Mouse (Mus musculus) right cerebral cortex, postnatal 25 days (tissue): ENCODE results near the gene Wdr53.
A peak's percentile ranks its signal among the peaks of the same experiment; 100 is the strongest.
"Not testable (repeated sequence)": the region's sequence is repeated elsewhere in the genome, so short reads cannot be mapped to it uniquely, and the experiment has no call there.

Source experiments
- DNase-seq: peaks from one replicate; pipeline ENCODE4 v3.0.0; 2022

Gene Wdr53

DNA sequence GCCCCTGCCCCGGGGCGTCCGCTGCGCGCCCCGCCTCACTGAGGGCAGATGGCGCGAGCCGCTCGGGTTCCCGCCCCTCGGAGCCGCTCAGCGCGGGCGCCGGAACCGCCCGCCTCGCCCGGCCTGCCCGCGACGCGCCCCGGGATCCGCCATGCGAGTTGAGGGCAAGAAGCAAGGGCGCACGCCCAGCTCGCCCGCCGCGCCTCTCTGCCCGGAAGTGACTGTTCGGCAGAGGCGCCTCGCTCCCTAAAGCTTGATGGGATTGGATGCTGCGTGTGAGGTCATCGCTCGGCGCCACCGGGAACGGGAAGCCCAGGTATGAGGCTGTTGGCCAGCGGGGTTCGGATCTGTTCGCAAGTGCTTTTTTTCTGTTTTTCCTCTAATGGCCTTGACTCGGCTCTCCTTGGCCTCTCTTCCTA lies at the start of gene Wdr53, which contains the start of gene Fbxo45:
Gene Wdr53 (plus strand): TSS at position 276 of the 419 bp plus-strand sequence.
Gene Fbxo45 (minus strand): TSS at position 207 of the 419 bp plus-strand sequence.
- DNase-seq = peak; percentile 99

DNA sequence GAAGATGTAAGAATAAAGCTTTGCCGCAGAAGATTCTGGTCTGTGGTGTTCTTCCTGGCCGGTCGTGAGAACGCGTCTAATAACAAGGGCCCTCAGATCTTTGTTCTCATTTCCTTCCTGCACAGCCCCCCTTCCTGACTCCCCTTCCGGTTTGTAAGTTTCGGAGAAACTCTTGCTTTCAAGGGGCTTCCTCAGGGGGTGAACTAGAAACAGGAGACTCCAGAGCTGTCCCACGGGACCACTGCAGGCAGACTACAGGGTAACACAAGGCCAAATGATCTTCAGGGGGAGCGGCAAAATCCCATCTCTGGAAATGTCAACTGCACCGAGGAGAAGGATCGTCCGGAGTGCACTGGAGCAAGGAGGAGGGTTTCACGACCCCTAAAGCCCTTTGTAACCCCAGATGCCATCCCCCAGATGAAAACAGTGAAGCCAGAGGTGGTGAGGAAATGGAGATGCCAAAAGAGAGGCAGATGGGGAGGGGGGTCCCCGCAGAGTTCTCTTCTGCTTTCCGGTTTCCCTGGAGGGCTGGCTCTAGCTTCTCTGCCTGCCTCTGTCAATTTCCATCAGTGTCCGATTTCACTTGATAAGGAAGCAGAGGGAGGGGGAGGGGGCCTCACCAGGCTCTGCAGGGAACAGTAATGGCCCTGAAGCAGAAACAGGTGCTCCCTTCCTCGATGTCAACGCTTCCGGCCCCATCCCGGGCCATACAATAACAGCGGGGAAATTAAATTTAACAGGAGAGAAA lies 46.6 kb upstream of the Wdr53 start:
- DNase-seq = no peak

DNA sequence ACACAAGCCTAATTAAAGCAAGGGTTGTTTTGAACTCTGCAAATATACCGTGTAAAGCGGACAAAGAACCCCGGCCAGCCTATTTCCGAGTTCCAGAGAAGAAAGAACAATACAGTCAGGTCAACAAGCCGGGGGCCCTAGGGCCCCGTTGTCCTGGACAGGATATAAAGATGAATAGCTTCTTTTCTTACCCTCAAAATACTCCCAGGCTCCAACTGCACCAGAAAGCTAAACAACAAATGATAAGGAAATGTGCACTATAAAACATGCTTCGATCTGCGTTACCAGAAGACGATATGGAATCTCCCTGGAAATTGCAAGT lies 46.1 kb upstream of the Wdr53 start:
- DNase-seq = no peak

DNA sequence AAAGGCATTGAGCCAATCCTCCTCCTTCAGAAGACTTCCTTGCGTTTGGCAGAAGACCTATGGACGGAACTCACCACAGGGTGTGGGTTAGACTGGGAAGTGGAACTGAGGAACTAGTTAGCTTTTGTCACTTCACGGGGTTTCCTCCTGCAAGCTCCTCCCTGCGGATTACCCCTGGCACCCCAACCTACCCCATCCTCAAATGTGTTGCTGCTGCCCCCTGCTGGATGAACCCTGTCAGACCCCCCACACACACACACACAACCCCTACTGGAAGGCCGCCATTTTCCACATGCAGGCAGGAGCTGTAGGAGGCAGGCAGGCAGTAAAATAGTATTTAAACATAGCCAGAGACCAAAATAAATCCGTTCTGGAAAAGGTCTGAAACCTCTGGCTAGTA lies 44.3 kb upstream of the Wdr53 start:
- DNase-seq = peak; percentile 25

DNA sequence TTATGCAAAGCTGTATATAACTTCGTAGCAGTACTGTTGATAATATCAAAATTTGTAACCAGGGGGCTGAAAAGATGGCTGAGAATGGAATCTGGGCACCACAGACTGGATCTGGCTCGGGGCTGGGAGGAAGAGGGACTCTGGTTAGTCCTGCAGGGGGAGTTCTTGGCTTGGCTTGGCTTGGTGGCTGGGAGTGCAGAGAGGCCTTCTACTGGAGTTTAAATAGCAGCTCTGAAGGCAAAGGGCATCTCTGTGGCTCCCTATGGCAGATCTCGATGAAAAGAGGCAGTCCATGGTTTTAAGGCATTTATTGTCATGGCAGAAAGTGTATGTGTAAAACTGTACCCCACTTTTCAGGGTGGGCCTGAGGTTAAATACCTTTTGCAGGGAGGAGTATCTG lies 42.1 kb upstream of the Wdr53 start:
- DNase-seq = no peak

DNA sequence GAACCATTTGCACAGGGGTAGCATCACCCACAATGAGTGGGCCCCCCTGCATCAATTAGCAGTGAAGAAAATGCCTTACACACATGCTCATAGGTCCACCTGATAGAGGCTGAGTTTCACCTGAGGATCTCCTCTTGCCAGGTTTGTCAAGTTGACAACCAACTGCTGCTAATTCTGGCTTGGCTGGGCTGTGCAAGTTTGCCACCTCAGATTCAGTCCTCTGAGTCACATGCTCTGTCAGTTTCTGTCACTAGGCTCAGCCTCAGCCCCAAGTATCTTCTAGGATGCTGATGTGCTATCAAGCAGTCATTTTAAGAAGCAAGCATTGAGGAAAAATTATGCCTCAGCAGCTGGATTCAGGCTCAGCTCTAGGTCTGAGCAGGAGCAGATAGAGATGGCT lies 32.9 kb upstream of the Wdr53 start:
- DNase-seq = no peak

- DNase-seq = peak; percentile 43
Measured at GRCm38 (mm10) chr16:32214804-32215576, 32.0 kb upstream of the Wdr53 start.

- no peak for DNase-seq
Measured at GRCm38 (mm10) chr16:32221803-32222202, 25.2 kb upstream of the Wdr53 start.

DNA sequence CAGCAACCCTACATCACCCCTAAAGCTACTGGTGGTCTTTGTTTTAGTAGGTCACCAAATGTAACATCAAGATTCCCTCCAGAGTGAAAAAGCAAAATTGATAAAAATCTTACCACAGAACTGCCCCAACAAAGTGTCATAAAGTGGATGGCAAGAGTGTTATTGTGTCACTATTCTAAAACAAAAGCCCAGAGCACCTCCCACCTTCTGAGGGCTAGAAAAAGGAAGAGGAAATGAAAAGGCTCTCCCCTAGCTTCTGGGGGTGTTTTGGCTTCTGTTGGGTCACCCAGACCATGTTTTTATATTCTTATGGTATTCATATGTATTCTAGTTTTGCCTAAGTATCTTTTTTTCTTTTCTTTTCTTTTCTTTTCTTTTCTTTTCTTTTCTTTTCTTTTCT lies 24.6 kb upstream of the Wdr53 start:
- no peak for DNase-seq

- not testable (repeated sequence) for DNase-seq
Measured at GRCm38 (mm10) chr16:32232050-32232449, 15.0 kb upstream of the Wdr53 start.

GRCm38 (mm10) chr16:32237930-32238680 lies 8.9 kb upstream of the Wdr53 start:
- no peak for DNase-seq

GRCm38 (mm10) chr16:32239428-32240312 lies 7.4 kb upstream of the Wdr53 start:
- DNase-seq = no peak

DNA sequence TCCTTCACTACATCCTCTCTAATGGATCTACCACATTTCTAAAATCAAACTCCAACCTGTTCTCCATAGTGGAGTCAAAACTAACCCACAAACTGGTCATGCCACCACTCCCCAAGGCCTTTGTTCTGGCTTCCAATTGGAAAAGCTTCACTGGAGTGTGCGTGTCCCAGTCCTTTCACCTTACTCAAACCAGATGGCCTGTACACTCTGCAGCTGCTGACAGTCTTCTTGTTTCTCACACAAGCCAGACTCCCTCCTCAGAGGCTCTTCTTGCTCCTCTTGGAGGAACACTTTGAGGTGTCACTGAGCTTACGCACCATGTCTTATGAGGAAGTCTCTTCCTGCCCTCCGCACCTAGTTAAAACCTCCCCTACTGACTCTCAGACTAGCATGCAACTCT lies 3.1 kb upstream of the Wdr53 start:
- no peak for DNase-seq

DNA sequence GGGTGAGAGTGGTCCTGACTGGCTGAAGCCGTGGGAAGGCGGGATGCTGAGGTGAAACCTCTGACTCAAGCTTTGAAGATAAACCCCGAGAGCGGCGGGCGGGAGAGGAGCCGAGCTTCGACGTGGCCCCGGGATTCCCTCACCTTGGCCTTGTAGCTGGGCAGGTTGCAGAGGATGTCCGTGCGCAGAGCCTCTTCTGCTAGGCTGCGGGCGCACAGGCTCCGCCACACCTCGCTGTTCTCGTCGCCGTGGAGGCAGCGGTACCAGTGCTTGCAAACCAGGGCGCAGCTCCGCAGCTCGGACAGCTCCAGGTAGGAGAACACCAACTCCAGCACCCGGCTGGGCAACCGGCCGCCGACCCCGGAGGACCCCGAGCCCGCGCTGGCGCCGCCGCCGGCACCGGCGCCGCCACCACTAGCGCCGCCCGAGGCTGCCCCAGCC lies 656 bp upstream of the Wdr53 start:
- no peak for DNase-seq

DNA sequence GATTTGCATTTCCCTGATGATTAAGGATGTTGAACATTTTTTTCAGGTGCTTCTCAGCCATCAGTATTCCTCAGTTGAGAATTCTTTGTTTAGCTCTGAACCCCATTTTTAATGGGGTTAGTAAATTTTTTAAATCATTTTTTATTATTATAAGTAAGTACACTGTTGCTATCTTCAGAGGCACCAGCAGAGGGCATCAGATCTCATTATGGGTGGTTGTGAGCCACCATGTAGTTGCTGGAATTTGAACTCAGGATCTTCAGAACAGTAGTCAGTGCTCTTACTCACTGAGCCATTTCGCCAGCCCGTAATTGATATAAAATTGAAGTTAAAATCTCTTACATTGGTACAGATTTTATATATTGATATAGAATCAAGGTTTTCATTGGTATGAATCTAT lies 17.2 kb downstream of the Wdr53 start:
- not testable (repeated sequence) for DNase-seq

GRCm38 (mm10) chr16:32271291-32271690 lies 24.3 kb downstream of the Wdr53 start, which contains the start of gene Smco1:
Gene Smco1, plus strand, starts transcription at chr16:32271468.
- no peak for DNase-seq

DNA sequence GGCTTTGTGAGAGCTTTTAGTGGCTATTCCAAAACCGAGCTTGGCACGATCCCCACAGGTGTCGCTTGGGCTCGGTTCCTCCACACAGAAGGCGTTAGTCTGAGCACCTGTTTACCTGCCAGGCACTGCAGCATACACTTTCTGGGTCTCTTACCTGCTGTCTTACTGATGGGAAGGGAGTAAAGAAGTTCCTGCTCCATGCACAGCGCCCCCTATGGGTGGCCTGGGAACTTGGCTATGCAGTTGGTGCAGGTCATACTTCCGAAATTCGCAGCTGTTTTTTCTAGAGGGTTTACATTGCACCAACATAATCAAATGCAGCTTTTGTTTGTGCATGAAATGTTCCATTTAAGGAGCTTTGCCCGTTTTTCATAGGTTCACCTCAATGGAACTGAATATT lies 26.3 kb downstream of the Wdr53 start:
- DNase-seq = no peak

DNA sequence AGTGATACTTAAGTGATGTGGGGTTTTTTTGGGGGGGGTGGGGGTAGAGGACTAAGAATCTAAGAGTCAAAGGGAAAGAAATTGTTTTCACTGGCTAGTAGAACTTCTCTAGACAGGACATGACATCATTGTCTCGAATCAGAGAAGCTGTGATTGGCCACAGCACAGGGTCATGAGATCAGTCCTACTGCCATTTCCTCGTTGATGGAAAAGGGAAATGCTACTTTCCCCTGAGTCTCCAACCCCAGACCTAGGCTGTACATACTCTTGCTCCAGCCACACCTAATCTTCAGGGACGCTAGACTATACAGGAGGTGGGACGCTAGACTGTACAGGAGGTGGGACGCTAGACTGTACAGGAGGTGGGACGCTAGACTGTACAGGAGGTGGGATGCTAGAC lies 28.0 kb downstream of the Wdr53 start:
- DNase-seq = no peak

- no peak for DNase-seq
Measured at GRCm38 (mm10) chr16:32275830-32276229, 28.8 kb downstream of the Wdr53 start.

DNA sequence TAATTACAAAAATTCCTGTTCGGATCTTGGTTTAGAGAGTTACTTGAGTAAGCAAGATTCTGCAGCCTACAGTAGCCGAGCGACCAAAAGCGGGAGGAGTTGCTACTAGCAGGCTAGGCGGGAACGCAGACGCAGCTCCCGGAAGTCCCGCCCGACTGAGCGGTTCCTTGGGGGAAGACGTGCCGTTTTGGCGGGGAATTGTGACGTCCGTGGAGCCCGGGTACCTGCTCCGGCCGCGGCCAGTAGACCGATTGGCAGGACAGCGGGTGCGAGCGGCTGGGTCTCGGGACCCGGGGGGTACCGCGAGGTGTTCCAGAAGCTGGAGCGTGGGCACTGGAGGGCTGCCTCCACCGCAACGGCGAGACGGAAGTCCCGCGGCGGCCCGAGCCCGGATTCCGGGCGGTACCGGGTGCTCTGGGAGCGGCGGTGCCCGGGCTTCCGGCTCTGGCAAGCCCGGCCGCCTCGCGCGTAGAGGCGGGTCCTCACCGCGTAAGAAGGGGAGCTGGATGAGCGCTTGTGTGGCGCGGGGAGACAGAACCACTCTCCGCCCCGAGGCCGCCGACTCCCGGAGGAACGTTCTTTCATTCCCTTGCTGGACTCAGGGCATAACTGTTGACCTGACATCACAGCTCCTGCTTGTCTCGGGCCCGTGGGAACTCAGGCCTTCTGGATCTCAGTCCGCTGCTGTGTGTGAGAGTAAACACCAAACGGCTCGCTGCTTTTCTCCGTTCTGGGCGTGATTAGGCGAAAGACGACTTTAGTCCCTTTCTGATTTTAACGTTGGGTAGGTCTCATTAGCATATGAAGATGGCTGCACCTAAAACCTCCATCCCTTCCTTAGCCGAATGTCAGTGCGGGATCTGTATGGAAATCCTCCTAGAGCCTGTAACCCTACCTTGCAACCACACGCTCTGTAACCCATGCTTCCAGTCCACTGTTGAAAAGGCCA lies 30.6 kb downstream of the Wdr53 start, which contains the start of gene Rnf168:
Gene Rnf168 (plus strand): TSS at position 152 of the 949 bp plus-strand sequence.
- DNase-seq = peak; percentile 93

DNA sequence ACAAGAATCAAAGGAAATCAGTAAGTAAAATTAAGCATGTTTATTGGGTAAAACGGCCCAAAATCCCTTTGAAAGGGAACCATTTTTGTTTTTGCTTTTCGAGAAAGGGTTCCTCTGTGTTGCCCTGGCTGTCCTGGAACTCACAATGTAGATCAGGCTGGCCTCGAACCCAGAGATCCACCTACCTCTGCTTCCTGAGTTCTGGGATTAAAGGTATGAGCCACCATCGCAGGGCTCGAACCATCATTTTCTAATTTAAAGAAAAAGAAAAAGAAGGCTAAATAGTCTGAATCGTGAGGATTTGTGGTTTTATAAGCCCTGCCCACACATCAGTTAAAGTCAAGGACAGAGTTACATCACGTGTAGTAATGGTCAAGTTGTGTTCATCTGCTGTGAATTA lies 31.4 kb downstream of the Wdr53 start:
- no peak for DNase-seq
